Mouse (Mus musculus): Measurements from ENCODE around the gene Tsen2. TPM values are rescaled to one million over a fixed set of nuclear protein-coding genes. Genes with fewer than 3 reads are reported as not detected.

Tsen2 gene
- 10 to 100 TPM; 10.1 to 11.3 TPM for total RNA-seq (2021)

DNA sequence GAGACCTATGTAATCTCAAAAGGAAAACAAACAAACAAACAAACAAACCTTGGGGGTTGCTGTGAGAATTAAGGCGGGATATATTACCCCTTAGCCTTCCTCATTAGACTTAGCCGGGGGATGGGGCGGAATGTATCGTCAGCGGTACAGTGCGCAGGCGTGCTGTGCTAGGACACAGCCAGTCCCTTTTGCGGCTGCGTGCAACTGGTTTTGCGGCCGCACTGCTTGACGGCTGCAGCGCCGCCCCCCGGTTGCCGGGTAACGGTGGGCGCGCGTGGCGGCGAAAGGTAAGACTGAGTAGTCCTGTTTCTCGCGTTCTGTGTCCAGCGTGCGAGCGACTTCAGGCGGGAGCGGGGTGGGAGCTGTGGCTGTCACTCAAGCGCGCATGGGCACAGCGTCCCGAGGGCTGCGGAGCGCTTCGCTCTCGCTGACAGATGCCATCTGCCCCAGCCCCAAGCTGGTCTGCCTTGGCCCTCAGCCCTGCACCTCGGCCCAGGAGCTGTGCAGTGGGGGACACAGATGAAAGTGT is at the start of gene Tsen2:
Gene Tsen2 (plus strand): TSS at position 223 of the 529 bp plus-strand sequence.
- DNase-seq, result peak; percentile 98

DNA sequence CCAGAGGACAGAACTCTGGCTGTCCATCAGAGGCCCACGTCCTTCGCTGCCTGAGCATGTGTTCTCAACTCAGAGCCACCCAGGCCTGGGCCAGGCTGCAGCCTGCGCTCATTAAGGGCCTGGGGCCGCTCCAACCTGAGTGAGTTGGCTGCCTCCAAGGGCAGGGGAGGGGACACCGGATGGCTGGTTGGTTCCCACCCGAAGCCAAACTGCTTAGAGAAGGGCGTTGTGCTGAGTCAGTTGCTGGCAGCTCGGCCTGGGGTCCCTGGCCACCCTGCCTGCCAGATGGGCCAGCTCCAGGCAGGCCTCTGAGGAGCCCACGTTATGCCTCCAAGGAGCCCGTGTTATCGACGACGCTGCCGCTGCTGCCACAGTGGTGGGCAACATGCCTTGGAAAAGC is 44.9 kb upstream of the Tsen2 start:
- peak; percentile 50 for DNase-seq

DNA sequence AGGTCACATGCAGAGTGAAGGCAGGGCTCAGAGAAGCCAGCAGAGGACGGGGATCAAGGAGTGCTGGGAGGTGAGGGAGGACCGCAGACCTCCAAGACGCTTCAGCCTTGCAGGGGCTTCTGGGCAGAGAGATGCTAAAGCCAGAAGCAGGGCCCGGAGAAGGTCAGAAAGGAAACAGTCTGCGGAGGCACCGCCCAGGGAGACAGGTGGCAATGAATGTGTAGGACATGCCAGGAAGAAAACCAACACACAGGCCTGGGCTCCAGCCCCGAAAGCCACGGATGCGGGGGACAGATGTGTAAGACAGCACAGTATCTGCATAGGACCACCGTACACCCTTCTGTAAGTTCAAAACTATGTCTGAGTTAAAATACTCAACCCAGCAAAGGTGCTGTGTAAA is 44.2 kb upstream of the Tsen2 start:
- no peak for DNase-seq

GRCm38 (mm10) chr6:115501131-115501530 is 43.3 kb upstream of the Tsen2 start:
- peak; percentile 47 for DNase-seq

GRCm38 (mm10) chr6:115503038-115503437 is 41.4 kb upstream of the Tsen2 start:
- no peak for DNase-seq

DNA sequence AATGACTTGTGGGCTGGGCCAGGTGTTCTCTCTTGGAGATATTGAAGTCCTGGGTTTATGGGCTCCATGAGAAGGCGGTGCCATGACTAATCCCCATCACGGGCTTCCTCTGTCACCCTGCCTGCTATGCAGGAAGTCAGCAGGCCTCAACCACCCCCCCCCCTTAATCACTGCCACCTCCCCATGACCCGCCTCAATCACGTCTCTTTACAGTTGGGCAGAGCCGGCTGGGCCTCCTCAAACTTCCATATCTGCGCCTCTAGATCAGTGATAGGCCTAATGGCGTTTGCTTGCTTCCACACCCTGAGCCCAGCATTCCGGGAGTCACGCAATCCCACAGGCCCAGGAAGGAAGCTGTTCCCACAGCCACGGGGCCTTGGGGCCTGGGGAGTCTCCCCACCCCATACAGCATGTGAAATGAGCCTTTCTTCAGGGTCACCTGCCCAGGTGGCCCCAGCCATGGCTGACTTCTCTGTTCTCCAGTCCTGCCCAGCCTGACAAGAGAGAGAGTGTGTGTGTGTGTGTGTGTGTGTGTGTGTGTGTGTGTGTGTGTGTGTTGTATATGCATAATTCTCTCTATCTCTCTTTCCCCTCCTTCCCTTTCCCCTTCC is 40.8 kb upstream of the Tsen2 start:
- DNase-seq, result no peak

DNA sequence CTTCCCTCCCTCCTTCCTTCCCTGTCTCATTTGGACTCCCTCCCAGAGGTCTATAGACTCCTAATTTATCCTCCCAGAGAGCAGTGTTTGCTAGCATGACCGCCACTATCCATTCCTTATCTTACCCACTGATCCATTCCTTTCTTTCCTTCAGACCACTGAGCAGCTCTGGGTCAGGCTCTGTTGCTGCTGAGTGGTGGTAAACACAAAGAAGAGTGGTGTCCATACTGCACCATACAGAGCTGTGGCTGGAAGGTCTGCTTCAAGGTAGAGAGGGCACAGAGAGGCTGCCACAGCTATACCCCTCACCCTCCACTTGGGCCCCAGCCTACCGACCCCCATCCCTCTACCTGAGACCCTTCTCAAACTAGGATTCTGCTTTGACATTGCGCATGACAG is 40.3 kb upstream of the Tsen2 start:
- no peak for DNase-seq

DNA sequence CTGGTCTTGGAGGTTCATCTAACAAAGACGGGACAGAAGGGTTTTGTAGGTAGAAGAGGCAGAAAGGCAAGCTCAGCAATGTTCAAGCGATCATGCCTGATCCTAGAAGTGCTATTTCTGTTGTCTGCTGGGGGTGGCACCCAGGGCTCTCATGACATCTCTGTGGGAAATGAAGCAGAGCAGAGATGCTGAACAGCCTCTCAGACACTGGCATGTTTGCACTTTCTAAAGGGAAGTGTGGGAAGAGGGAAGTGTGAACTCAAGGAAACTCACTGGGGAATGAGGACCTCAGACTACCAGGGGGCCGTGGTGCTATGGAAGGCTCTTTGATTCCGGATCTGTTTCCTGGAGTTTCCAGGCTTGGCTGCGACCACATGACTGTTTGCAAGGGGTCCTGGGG is 39.5 kb upstream of the Tsen2 start:
- DNase-seq, result no peak

GRCm38 (mm10) chr6:115506425-115506824 is 38.0 kb upstream of the Tsen2 start:
- no peak for DNase-seq

DNA sequence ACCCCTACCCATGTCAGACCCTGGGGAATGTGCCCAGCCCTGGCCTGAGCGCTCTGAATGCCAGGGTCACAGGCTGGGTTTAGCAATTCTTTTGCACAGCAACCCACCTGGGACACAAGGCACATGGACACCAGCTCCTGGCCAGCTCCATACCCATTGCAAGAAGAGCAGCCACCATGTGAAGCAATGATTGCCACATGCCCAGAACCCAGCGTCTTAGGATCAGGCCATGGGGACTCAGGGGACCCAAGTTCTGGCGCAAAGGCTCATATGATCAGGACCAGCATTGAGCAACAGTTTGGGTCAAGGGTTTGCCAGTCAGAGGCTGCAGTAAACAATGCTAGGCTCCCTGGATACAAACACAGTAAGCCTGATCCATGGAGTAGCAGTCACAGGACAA is 33.0 kb upstream of the Tsen2 start:
- DNase-seq, result no peak

DNA sequence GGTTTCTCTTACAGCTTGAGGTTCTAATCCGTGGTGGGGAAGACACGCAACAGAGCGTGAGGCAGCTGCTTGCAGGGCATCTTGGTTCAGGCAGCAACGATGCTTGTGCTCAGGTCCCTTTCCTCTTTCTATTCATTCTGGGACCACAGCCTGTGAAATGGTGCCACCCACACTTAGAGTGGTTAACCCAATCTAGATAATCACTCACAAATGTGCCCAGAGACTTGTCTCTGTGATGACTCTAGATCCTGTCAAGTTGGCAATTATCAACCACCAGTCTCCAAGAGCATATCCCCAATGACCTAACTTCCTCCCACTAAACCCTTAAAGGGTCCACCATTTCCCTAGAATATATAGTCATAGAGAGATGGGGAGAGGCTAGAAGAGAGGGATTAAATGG is 31.3 kb upstream of the Tsen2 start:
- DNase-seq, result no peak

- DNase-seq, result no peak
Observed at GRCm38 (mm10) chr6:115517904-115518303, 26.6 kb upstream of the Tsen2 start.

DNA sequence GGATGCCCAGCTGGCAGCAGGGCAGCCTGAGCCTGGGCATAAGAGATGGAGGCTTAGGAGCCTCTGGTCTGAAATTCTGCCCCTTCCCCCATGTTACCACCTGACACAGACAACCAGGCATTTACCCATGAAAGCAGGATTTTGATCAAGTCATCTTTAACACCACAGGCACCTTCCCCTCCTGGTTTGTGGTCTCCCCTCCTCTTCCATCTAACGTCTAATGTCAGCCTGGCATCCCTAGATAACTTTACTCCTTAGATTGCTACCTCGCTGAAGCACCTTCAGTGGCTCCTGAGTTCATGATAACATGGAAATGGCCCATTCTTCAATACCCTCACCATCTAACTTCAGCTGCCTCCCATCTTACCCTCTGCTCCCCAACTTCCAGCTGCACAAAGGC is 26.1 kb upstream of the Tsen2 start:
- no peak for DNase-seq

DNA sequence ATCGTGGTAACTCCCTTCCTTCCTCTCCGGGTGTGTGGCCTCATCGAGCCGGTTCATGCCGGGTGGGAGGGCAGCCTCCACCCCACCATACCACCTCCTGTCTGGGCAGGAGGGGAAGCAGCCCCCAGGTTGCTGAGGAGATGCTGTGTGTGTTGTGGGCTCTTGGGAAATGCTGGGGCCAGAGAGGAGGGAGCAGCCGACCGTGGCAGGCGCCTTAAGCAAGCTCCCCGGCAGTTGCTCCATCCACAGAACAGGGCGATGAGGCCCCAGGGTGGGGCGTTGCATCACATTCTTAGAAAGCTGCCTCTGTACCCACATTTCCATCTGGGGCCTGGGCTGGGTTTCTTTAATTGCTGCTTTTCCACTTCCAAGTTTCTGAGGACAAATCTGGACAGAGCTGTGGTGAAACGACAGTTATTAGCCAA is 25.2 kb upstream of the Tsen2 start:
- DNase-seq, result no peak

GRCm38 (mm10) chr6:115521923-115522322 is 22.5 kb upstream of the Tsen2 start:
- DNase-seq, result no peak

DNA sequence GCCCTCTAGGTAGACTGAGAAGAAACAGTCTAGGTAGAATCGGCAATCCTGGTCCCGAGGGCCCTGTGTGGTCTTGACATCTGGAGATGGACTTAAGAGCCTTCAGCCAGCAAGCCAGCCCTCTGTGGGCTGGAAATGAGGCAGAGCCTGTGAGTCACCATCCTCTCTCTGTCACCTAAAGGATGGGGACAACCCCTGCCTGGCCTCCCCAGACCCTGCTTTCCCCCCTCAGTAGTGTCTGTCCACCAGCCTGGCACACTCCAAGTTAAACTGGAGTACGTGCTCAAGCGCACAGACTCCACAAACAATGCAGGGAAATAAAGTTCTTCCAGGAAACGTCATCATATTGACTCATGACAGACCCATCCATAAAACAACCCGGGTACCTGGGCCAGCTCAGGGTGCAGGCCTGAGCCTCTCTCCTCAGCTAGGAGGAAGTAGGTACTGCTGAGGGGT is 21.7 kb upstream of the Tsen2 start:
- no peak for DNase-seq

DNA sequence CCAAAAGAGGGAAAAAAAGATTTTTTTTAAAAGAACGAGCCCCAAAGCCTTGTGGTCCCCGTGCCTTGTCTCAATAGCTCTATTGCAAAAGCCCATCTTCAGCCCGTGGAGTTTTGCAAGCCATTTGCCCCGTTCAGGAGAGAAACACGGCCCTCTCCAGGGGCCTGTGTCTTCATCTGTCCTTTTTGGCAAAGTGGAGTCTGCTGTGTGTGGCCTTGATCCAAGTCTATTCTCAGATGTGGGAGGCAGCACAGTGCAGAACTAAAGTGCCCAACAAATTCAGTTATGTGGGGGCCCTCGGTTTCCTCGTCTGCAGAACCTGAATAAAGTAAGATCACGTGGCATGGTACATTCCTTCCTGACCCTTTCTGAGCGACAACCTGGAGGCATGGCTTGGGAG is 21.3 kb upstream of the Tsen2 start:
- DNase-seq, result peak; percentile 30

GRCm38 (mm10) chr6:115524449-115524990 is 19.9 kb upstream of the Tsen2 start:
- no peak for DNase-seq

GRCm38 (mm10) chr6:115527418-115527817 is 17.0 kb upstream of the Tsen2 start:
- no peak for DNase-seq

DNA sequence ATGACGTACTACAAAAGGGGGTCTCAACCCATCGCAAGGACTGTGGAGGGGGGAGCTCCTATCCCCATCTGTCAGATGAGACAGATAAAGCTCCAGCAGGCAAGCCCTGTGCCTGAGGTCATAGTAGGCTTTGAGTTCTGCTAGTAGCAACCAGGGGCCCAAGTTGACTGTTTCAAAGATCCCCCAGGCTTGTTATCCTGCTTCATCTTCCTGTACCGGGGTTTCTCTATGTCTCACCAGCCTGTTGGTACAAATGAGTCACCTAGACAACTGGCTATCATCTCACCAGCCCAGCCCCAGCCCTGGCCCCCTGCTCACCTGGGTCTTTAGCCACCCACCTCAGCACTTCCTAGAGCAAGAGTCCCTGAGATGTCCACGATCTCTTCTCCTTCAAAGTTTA is 16.1 kb upstream of the Tsen2 start:
- no peak for DNase-seq

DNA sequence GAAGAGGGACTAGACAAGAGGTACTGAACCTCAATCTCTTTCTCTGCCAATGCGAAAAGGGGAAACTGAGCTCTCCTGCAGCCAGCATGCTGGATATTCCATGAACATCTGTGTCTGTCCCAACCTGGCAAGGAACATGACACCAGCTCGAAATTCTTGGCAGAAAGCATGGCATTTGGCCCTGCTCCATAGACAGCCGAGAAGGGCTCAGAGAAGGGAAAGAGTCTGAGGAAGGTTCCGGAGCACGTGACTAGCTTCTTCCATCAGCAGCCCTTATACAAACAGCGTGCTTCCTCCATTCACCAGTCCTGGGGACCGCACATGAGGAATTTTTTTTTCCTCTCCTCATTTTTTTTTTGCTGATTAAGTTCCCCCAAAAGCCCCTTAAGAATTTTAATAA is 9.8 kb upstream of the Tsen2 start:
- peak; percentile 57 for DNase-seq

- no peak for DNase-seq
Observed at GRCm38 (mm10) chr6:115536169-115536568, 8.3 kb upstream of the Tsen2 start.

DNA sequence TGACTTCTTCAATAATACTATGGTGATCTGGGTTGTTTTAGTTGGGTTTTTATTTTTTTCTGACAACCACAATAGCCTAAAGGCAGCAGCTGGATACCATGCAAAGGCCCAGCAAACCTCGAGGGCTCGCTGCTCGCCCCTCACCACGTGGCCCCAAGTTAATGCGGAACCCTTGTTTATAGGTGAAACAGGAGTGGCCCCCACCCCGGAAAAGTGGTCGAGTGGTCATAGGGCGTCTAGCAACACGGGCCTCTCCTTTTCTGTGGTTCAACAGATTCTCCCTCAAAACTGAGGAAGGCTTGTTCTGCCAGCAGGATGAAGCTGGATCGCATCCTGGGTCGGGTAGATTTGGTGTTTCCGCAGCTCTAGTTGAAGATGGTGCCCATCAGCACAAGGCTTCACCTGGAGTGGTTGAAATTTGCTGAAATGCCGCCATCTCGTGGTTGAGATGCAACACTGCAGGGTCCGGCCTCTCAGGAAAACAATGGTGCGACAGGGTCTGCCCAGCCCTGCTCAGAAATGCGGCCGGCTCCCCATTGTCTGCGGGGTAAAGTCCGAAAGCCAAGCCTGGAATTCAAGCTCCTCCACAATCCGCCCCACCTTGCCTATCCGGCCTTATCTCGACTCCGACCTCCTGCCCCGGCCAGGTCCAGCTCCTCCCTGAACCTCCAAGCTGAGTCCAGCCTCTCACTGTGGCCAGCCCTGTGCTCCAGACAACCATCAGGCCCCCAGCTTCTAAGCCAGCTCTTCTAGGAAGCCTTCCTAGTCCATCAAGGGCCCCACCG is 5.6 kb upstream of the Tsen2 start:
- peak; percentile 90 for DNase-seq

All from heart, postnatal 4 days (tissue).